Mouse (Mus musculus) c-Kit-negative CD71-positive TER-119-positive erythroid progenitor cells, embryonic 14.5 days (primary cell): ENCODE results near the gene Arl10.

ENCODE experiments used
- DNase-seq: peaks from one replicate; pipeline ENCODE4 v3.0.0-alpha.2; 2013; ENCODE audit warnings: low read depth, low spot score

Gene Arl10

GRCm38 (mm10) chr13:54574854-54575481, at the start of gene Arl10:
Gene Arl10, plus strand, starts transcription at chr13:54575015.
- no peak for DNase-seq

GRCm38 (mm10) chr13:54527140-54527539, 47.7 kb upstream of the Arl10 start:
- DNase-seq: no peak

- no peak for DNase-seq
Measured at GRCm38 (mm10) chr13:54532134-54532533, 42.7 kb upstream of the Arl10 start.

- DNase-seq: no peak
Measured at GRCm38 (mm10) chr13:54548036-54548435, 26.8 kb upstream of the Arl10 start.

- DNase-seq: no peak
Measured at GRCm38 (mm10) chr13:54556176-54556575, 18.6 kb upstream of the Arl10 start.

GRCm38 (mm10) chr13:54556796-54557195, 18.0 kb upstream of the Arl10 start:
- no peak for DNase-seq

GRCm38 (mm10) chr13:54557652-54558051, 17.2 kb upstream of the Arl10 start:
- DNase-seq: no peak

GRCm38 (mm10) chr13:54559656-54560055, 15.2 kb upstream of the Arl10 start:
- DNase-seq: no peak

- no peak for DNase-seq
Measured at GRCm38 (mm10) chr13:54560608-54561007, 14.2 kb upstream of the Arl10 start.

GRCm38 (mm10) chr13:54562562-54562961, 12.3 kb upstream of the Arl10 start:
- DNase-seq: no peak

GRCm38 (mm10) chr13:54564232-54565200, 10.3 kb upstream of the Arl10 start:
- DNase-seq: no peak

GRCm38 (mm10) chr13:54565201-54565581, 9.6 kb upstream of the Arl10 start, which contains the start of gene 4833439L19Rik:
Gene 4833439L19Rik, minus strand, starts transcription at chr13:54565435.
- DNase-seq: peak; percentile 84

- DNase-seq: no peak
Measured at GRCm38 (mm10) chr13:54565594-54566345, 9.0 kb upstream of the Arl10 start.

- DNase-seq: no peak
Measured at GRCm38 (mm10) chr13:54568380-54568779, 6.4 kb upstream of the Arl10 start.

GRCm38 (mm10) chr13:54569282-54569681, 5.5 kb upstream of the Arl10 start:
- DNase-seq: no peak

GRCm38 (mm10) chr13:54570736-54571135, 4.1 kb upstream of the Arl10 start:
- DNase-seq: no peak

GRCm38 (mm10) chr13:54571637-54572036, 3.2 kb upstream of the Arl10 start:
- DNase-seq: no peak

- DNase-seq: no peak
Measured at GRCm38 (mm10) chr13:54572621-54573020, 2.2 kb upstream of the Arl10 start.

GRCm38 (mm10) chr13:54575489-54575888, 674 bp downstream of the Arl10 start:
- DNase-seq: no peak

GRCm38 (mm10) chr13:54577652-54578507, 3.1 kb downstream of the Arl10 start:
- no peak for DNase-seq

GRCm38 (mm10) chr13:54581385-54581784, 6.6 kb downstream of the Arl10 start:
- no peak for DNase-seq
